Mouse (Mus musculus) bone marrow, adult 2 months (tissue): ENCODE data around the gene L1cam.

Experiments
- CTCF ChIP-seq: fragments of 200-500 bp; IDR thresholded peaks from 2 replicates; pipeline ENCODE4 v1.5.1; 2011; ENCODE audit warnings: low read length, control low read depth; ENCODE audit not compliant: control insufficient read depth, insufficient read depth
- POLR2A ChIP-seq: fragments of 200-500 bp; IDR thresholded peaks from 2 replicates; pipeline ENCODE4 v1.6.1; 2011; ENCODE audit warnings: low read depth, mild to moderate bottlenecking, control low read depth, low read length, borderline replicate concordance; ENCODE audit not compliant: control insufficient read depth

- TF ChIP-seq CTCF (no peak), POLR2A (no peak)
Measured at GRCm38 (mm10) chrX:73881036-73881427, 14.9 kb downstream of the L1cam start.
